Mouse (Mus musculus) intestine, embryonic 14.5 days (tissue): ENCODE results near the gene Apba2. TPM values are rescaled to one million over a fixed set of nuclear protein-coding genes. Genes with fewer than 3 reads are reported as not detected.

Experiments used
- ATAC-seq: fragments of 200-750 bp; cut with Nextera tagmentation; replicated peaks from 2 replicates; pipeline ENCODE4 v1.8.0; 2017; ENCODE audit warnings: low read depth, moderate number of reproducible peaks, moderate TSS enrichment, moderate library complexity; ENCODE audit not compliant: low FRiP score, low TSS enrichment
- DNase-seq: peaks from one replicate; pipeline ENCODE4 v3.0.0-alpha.2; 2018; ENCODE audit warnings: low spot score
- H3K27ac ChIP-seq: fragments of 300-500 bp; sonication (generic); 2 replicates; pipeline ENCODE4 v1.5.1; 2014; ENCODE audit warnings: low read depth, mild to moderate bottlenecking, control low read depth
- H3K27me3 ChIP-seq: fragments of 300-500 bp; sonication (generic); replicated peaks from 2 replicates; pipeline ENCODE4 v1.6.1; 2014; ENCODE audit warnings: low read length, control low read depth; ENCODE audit not compliant: control insufficient read depth, insufficient read depth
- H3K36me3 ChIP-seq: fragments of 300-500 bp; sonication (generic); 2 replicates; pipeline ENCODE4 v1.6.1; 2014; ENCODE audit warnings: low read length, control low read depth; ENCODE audit not compliant: control insufficient read depth, insufficient read depth
- H3K4me1 ChIP-seq: fragments of 300-500 bp; sonication (generic); replicated peaks from 2 replicates; pipeline ENCODE4 v1.6.1; 2014; ENCODE audit warnings: low read length, control low read depth, mixed read lengths; ENCODE audit not compliant: control insufficient read depth, insufficient read depth
- H3K4me2 ChIP-seq: fragments of 300-500 bp; sonication (generic); 2 replicates; pipeline ENCODE4 v1.6.1; 2014; ENCODE audit warnings: low read length
- H3K4me3 ChIP-seq: fragments of 300-500 bp; sonication (generic); 2 replicates; pipeline ENCODE4 v1.5.1; 2014; ENCODE audit warnings: low read depth, low read length, control low read depth, mixed read lengths
- H3K9ac ChIP-seq: fragments of 300-500 bp; sonication (generic); 2 replicates; pipeline ENCODE4 v1.6.1; 2014; ENCODE audit warnings: mild to moderate bottlenecking, low read length
- H3K9me3 ChIP-seq: fragments of 300-500 bp; sonication (generic); 2 replicates; pipeline ENCODE4 v1.6.1; 2016; ENCODE audit warnings: low read length, control low read depth; ENCODE audit not compliant: control insufficient read depth
- WGBS: fragments of 180-500 bp; shearing (Covaris S2); extraction: QIAGEN DNeasy Blood & Tissue Kit; methylation state at CpG from one replicate; pipeline ENCODE4 v1.1.7; 2014; 5-methylcytosine and 5-hydroxymethylcytosine counted together
- polyA plus RNA-seq: library from polyadenylated mRNA; unstranded; fragments of >200 nt; fragmentation: Nextera tagmentation; extraction: Ambion mirVana; gene quantifications from 2 replicates; pipeline ENCODE4 v1.2.1, GENCODE M21; 2014

Gene Apba2
- polyA plus RNA-seq, 1 experiment from 2014 or later: 9.6 TPM

DNA sequence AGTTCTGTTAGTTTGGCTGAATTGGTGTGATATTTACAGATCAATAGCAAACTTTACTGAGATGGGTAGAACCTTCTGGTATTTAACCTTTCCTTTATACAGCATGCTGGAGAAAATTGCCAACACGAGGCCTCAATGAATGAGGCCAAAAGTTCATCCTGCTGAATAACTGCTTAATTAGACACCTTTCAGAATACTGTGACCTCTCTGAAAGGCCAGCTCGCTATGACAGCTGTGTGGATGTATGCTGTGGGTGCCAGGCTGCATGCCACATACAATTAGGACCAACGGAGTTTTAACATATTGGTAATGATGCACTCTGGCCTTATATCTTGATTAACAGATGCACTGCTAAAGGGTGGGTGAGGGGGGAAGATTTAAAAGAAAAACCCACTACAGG lies 283.5 kb downstream of the Apba2 start:
- H3K4me3 ChIP-seq: no peak overlapping the region
- 75% methylated on average over 3 of the region's 3 CpGs for WGBS
- H3K4me2 ChIP-seq: no peak overlapping the region
- DNase-seq (no peak), ATAC-seq (no peak)
- H3K36me3 ChIP-seq: no peaks in the 10 kb centered on the region
- H3K9me3 ChIP-seq: no peaks in the 10 kb centered on the region
- no peak overlapping the region for H3K9ac ChIP-seq
- no peaks in the 10 kb centered on the region for H3K4me1 ChIP-seq
- H3K27ac ChIP-seq: no peak overlapping the region
- no peaks in the 10 kb centered on the region for H3K27me3 ChIP-seq

DNA sequence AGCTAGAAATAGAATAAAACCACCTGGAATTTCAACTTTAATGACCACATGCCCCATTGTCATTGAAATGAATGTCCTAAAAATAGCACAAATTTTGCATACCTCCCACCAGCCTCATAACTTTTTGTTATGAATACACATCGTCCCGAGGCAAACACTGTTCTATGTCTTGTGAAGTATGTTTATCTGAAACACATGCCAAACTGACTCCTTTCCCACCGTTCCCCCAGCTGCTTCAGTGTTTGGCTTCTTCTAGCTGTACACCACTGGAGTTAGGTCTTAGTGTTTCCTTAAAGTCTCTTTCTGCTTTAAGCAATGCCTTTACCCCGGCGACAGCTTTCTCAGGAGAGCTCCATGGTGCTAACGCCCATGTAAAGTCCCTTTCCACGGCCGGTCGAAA lies 289.6 kb downstream of the Apba2 start:
- Histone ChIP-seq H3K4me2 (no peak overlapping the region), H3K36me3 (no peaks in the 10 kb centered on the region), H3K9ac (no peak overlapping the region), H3K4me3 (no peak overlapping the region), H3K27ac (peak overlapping the region; percentile 54; the same call in 1 of the 2 replicates), H3K4me1 (peaks cover 13% of the 10 kb centered on the region), H3K9me3 (no peaks in the 10 kb centered on the region), H3K27me3 (no peaks in the 10 kb centered on the region)
- ATAC-seq: no peak
- WGBS: 43% methylated on average over 9 of the region's 9 CpGs
- DNase-seq: no peak

GRCm38 (mm10) chr7:64792031-64792430 lies 290.5 kb downstream of the Apba2 start:
- peak overlapping the region; percentile 7; the same call in 1 of the 2 replicates for H3K27ac ChIP-seq
- no peaks in the 10 kb centered on the region for H3K9me3 ChIP-seq
- WGBS: 48% methylated on average over 8 of the region's 8 CpGs
- H3K9ac ChIP-seq: no peak overlapping the region
- ATAC-seq (no peak), DNase-seq (no peak)
- no peak overlapping the region for H3K4me2 ChIP-seq
- H3K4me3 ChIP-seq: no peak overlapping the region
- H3K36me3 ChIP-seq: no peaks in the 10 kb centered on the region
- H3K27me3 ChIP-seq: no peaks in the 10 kb centered on the region
- H3K4me1 ChIP-seq: peaks cover 13% of the 10 kb centered on the region

GRCm38 (mm10) chr7:64795554-64795953 lies 294.0 kb downstream of the Apba2 start:
- no peaks in the 10 kb centered on the region for H3K36me3 ChIP-seq
- DNase-seq (no peak), ATAC-seq (no peak)
- H3K4me1 ChIP-seq: peaks cover 13% of the 10 kb centered on the region
- no peaks in the 10 kb centered on the region for H3K27me3 ChIP-seq
- no peak overlapping the region for H3K4me3 ChIP-seq
- no peaks in the 10 kb centered on the region for H3K9me3 ChIP-seq
- H3K4me2 ChIP-seq: no peak overlapping the region
- WGBS: 83% methylated on average over 6 of the region's 6 CpGs
- no peak overlapping the region for H3K27ac ChIP-seq
- H3K9ac ChIP-seq: no peak overlapping the region

Other genes starting within 250 kb of the Apba2 start
- 8.8 and 10.1 TPM in 2 replicates for gene Mtmr10, start 214.1 kb upstream of the Apba2 start, polyA plus RNA-seq
- gene Fan1, start 127.6 kb upstream of the Apba2 start, polyA plus RNA-seq: 5.6 and 6.4 TPM in 2 replicates
- gene Mphosph10, start 109.4 kb upstream of the Apba2 start, polyA plus RNA-seq: 40.5 and 44.1 TPM in 2 replicates
- 78.5 and 93.3 TPM in 2 replicates for gene Mcee, start 109.1 kb upstream of the Apba2 start, polyA plus RNA-seq